Mouse (Mus musculus) left cerebral cortex, adult 18-20 months (tissue): ENCODE data around the gene Gm13030. TPM values are rescaled to one million over a fixed set of nuclear protein-coding genes. Genes with fewer than 3 reads are reported as not detected.
"Not testable (repeated sequence)": the region's sequence is repeated elsewhere in the genome, so short reads cannot be mapped to it uniquely, and the experiment has no call there.

Experiments
- DNase-seq, 2 experiments: peaks; one replicate each; pipeline ENCODE4 v3.0.0; 2021 to 2022; ENCODE audit warnings: low spot score in 2 of 2, mixed read lengths in 1 of 2
- long read RNA-seq, 2 experiments: library from polyadenylated mRNA; stranded (forward); transcript quantifications; one replicate each; pipeline ENCODE4 v2.0.0; 2021
- total RNA-seq, 2 experiments: library from RNA; stranded (reverse); gene quantifications; 2 replicates each; pipeline ENCODE4 v1.2.3; 2021

Gene Gm13030
- total RNA-seq, result not detected
- long read RNA-seq, experiment 1, result 0 reads
- long read RNA-seq, experiment 2, result 0 reads

GRCm38 (mm10) chr4:138873864-138874263 lies at the start of gene Gm13030:
Gene Gm13030, minus strand, starts transcription at chr4:138873964.
- DNase-seq, result no peak

- peak; percentile 98 to 99 for DNase-seq
Observed at GRCm38 (mm10) chr4:138922131-138922459, 48.3 kb upstream of the Gm13030 start.

- no peak for DNase-seq
Observed at GRCm38 (mm10) chr4:138921254-138922130, 47.7 kb upstream of the Gm13030 start.

GRCm38 (mm10) chr4:138917282-138917681 lies 43.5 kb upstream of the Gm13030 start:
- DNase-seq, result no peak

GRCm38 (mm10) chr4:138913797-138914196 lies 40.0 kb upstream of the Gm13030 start, which contains the start of gene Otud3:
Gene Otud3, minus strand, starts transcription at chr4:138913945.
- peak; percentile 90 to 95 for DNase-seq

- DNase-seq, result no peak
Observed at GRCm38 (mm10) chr4:138913141-138913787, 39.5 kb upstream of the Gm13030 start.

GRCm38 (mm10) chr4:138905624-138906337 lies 32.0 kb upstream of the Gm13030 start:
- DNase-seq, result no peak

GRCm38 (mm10) chr4:138899361-138899760 lies 25.6 kb upstream of the Gm13030 start:
- DNase-seq, result no peak

- DNase-seq, result not testable (repeated sequence)
Observed at GRCm38 (mm10) chr4:138893789-138894188, 20.0 kb upstream of the Gm13030 start.

- DNase-seq, result no peak
Observed at GRCm38 (mm10) chr4:138892655-138893054, 18.9 kb upstream of the Gm13030 start.

- DNase-seq, result no peak
Observed at GRCm38 (mm10) chr4:138889635-138890034, 15.9 kb upstream of the Gm13030 start.

- no peak for DNase-seq
Observed at GRCm38 (mm10) chr4:138889165-138889564, 15.4 kb upstream of the Gm13030 start.

GRCm38 (mm10) chr4:138884261-138884660 lies 10.5 kb upstream of the Gm13030 start:
- peak; percentile 90 to 97 for DNase-seq

GRCm38 (mm10) chr4:138882179-138882578 lies 8.4 kb upstream of the Gm13030 start:
- DNase-seq, result peak in 1 of 2 experiments; percentile 48

- DNase-seq, result no peak
Observed at GRCm38 (mm10) chr4:138880811-138881584, 7.2 kb upstream of the Gm13030 start.

- no peak for DNase-seq
Observed at GRCm38 (mm10) chr4:138879808-138880207, 6.0 kb upstream of the Gm13030 start.

- no peak for DNase-seq
Observed at GRCm38 (mm10) chr4:138878783-138879182, 5.0 kb upstream of the Gm13030 start.

GRCm38 (mm10) chr4:138877731-138878130 lies 4.0 kb upstream of the Gm13030 start, which contains the start of gene Pla2g2e:
Gene Pla2g2e, plus strand, starts transcription at chr4:138877942.
- no peak for DNase-seq

GRCm38 (mm10) chr4:138875986-138876385 lies 2.2 kb upstream of the Gm13030 start:
- no peak for DNase-seq

- not testable (repeated sequence) for DNase-seq
Observed at GRCm38 (mm10) chr4:138875275-138875674, 1.5 kb upstream of the Gm13030 start.

- DNase-seq, result no peak
Observed at GRCm38 (mm10) chr4:138868666-138869065, 5.1 kb downstream of the Gm13030 start.
